Mouse (Mus musculus) myocyte (in vitro differentiated cells): ENCODE data around the gene Rdm1. TPM values are rescaled to one million over a fixed set of nuclear protein-coding genes. Genes with fewer than 3 reads are reported as not detected.
A peak's percentile ranks its signal among the peaks of the same experiment; 100 is the strongest.
"Not testable (repeated sequence)": the region's sequence is repeated elsewhere in the genome, so short reads cannot be mapped to it uniquely, and the experiment has no call there.

Experiments used
- H3K27me3 ChIP-seq: one replicate; pipeline ENCODE4 v1.6.1; 2011; ENCODE audit not compliant: control insufficient read depth, insufficient read depth, insufficient read length
- H3K36me3 ChIP-seq: one replicate; pipeline ENCODE4 v1.6.1; 2011; ENCODE audit not compliant: control insufficient read depth, insufficient read depth
- H3K4me2 ChIP-seq: one replicate; pipeline ENCODE4 v1.6.1; 2011; ENCODE audit warnings: low read depth, control low read depth
- H3K4me3 ChIP-seq: one replicate; pipeline ENCODE4 v1.5.1; 2011; ENCODE audit warnings: mild to moderate bottlenecking, control low read depth, moderate library complexity
- H3K79me2 ChIP-seq: one replicate; pipeline ENCODE4 v1.6.1; 2011; ENCODE audit not compliant: control insufficient read depth, insufficient read depth
- H3ac ChIP-seq: one replicate; pipeline ENCODE4 v1.6.1; 2011; ENCODE audit not compliant: control insufficient read depth, insufficient read length
- CEBPB ChIP-seq: IDR thresholded peaks from 2 replicates; pipeline ENCODE4 v1.6.1; 2011; ENCODE audit warnings: mild to moderate bottlenecking, moderate library complexity; ENCODE audit not compliant: poor library complexity, insufficient read depth, severe bottlenecking
- E2F4 ChIP-seq: IDR thresholded peaks from one replicate; pipeline ENCODE4 v1.6.1; 2011; ENCODE audit warnings: mild to moderate bottlenecking, control low read depth, moderate library complexity; ENCODE audit not compliant: insufficient read depth
- MAX ChIP-seq: IDR thresholded peaks from one replicate; pipeline ENCODE4 v1.6.1; 2011; ENCODE audit warnings: low read depth, mild to moderate bottlenecking, control low read depth
- MYOD1 ChIP-seq, 3 experiments: IDR thresholded peaks; one replicate each; pipeline ENCODE4 v1.6.1; 2011; ENCODE audit warnings: control low read depth in 2 of 3, low read depth in 2 of 3, mild to moderate bottlenecking in 2 of 3, moderate library complexity in 1 of 3; ENCODE audit not compliant: insufficient read length in 2 of 3, control insufficient read depth in 1 of 3
- MYOG ChIP-seq, 3 experiments: IDR thresholded peaks; one replicate each; pipeline ENCODE4 v1.6.1; 2011; ENCODE audit warnings: control low read depth in 2 of 3, low read depth in 2 of 3, mild to moderate bottlenecking in 2 of 3; ENCODE audit not compliant: insufficient read length in 2 of 3, control insufficient read depth in 1 of 3, insufficient read depth in 1 of 3
- POLR2A ChIP-seq: IDR thresholded peaks from one replicate; pipeline ENCODE4 v1.6.1; 2011; ENCODE audit warnings: low read depth, mild to moderate bottlenecking, control low read depth, moderate library complexity; ENCODE audit not compliant: insufficient read length
- POLR2AphosphoS2 ChIP-seq: IDR thresholded peaks from one replicate; pipeline ENCODE4 v1.6.1; 2011; ENCODE audit warnings: low read depth, control low read depth; ENCODE audit not compliant: insufficient read length
- REST ChIP-seq: IDR thresholded peaks from one replicate; pipeline ENCODE4 v1.6.1; 2011; ENCODE audit warnings: mild to moderate bottlenecking, control low read depth, moderate library complexity; ENCODE audit not compliant: insufficient read depth, insufficient read length
- SRF ChIP-seq: IDR thresholded peaks from one replicate; pipeline ENCODE4 v1.6.1; 2011; ENCODE audit warnings: low read depth; ENCODE audit not compliant: control insufficient read depth, insufficient read length
- TCF12 ChIP-seq: IDR thresholded peaks from one replicate; pipeline ENCODE4 v1.6.1; 2011; ENCODE audit warnings: mild to moderate bottlenecking, control low read depth; ENCODE audit not compliant: poor library complexity, insufficient read depth, severe bottlenecking
- TCF3 ChIP-seq: IDR thresholded peaks from one replicate; pipeline ENCODE4 v1.6.1; 2011; ENCODE audit warnings: low read depth, control low read depth; ENCODE audit not compliant: insufficient read length
- USF1 ChIP-seq: IDR thresholded peaks from one replicate; pipeline ENCODE4 v1.6.1; 2011; ENCODE audit warnings: low read depth, mild to moderate bottlenecking, control low read depth, moderate library complexity
- polyA plus RNA-seq: library from polyadenylated mRNA; unstranded; fragments of >200 nt; fragmentation: generic; extraction: Trizol; gene quantifications from one replicate; pipeline ENCODE4 v1.2.1, GENCODE M21; 2012; ENCODE audit warnings: missing spikeins

Gene Rdm1
- polyA plus RNA-seq = 8.5 TPM

- Histone ChIP-seq H3ac (no peak within 1 kb of the TSS), H3K4me2 (peak within 1 kb of the TSS; percentile 94), H3K4me3 (peak within 1 kb of the TSS; percentile 23), H3K79me2 (no peaks in the 10 kb centered on the region), H3K36me3 (no peaks in the 10 kb centered on the region), H3K27me3 (no peaks in the 10 kb centered on the region)
- TF ChIP-seq POLR2AphosphoS2 (peak; percentile 49), TCF3 (no peak), SRF (no peak), MAX (no peak), POLR2A (peak; percentile 53)
Measured at GRCm38 (mm10) chr11:101626995-101627856, at the start of gene Rdm1. Gene Rdm1 (plus strand): TSS chr11:101627195.

- Histone ChIP-seq H3K4me2 (no peak overlapping the region), H3K27me3 (no peaks in the 10 kb centered on the region), H3ac (no peak overlapping the region), H3K36me3 (peaks cover 28% of the 10 kb centered on the region), H3K4me3 (no peak overlapping the region), H3K79me2 (no peaks in the 10 kb centered on the region)
- TF ChIP-seq MYOD1 (IDR thresholded peaks at IDR 0.05; ENCODE audit: control insufficient read depth in 1 of 3, insufficient read length in 2 of 3, low read depth in 2 of 3) = no peak
- no peak for TF ChIP-seq MYOG (IDR thresholded peaks at IDR 0.05; ENCODE audit: control insufficient read depth in 1 of 3, insufficient read depth in 1 of 3, insufficient read length in 2 of 3, low read depth in 2 of 3)
- no peak for TF ChIP-seq SRF
- TF ChIP-seq TCF3 = no peak
- no peak for TF ChIP-seq POLR2A
- TF ChIP-seq TCF12 = no peak
- no peak for TF ChIP-seq CEBPB
- TF ChIP-seq POLR2AphosphoS2 = no peak
- TF ChIP-seq USF1 = no peak
- TF ChIP-seq MAX = no peak
- TF ChIP-seq REST = no peak
- TF ChIP-seq E2F4 = no peak
Measured at GRCm38 (mm10) chr11:101581081-101581764, 45.8 kb upstream of the Rdm1 start.

GRCm38 (mm10) chr11:101582054-101583035 lies 44.6 kb upstream of the Rdm1 start, which contains the start of gene Tmem106a:
Gene Tmem106a (plus strand): TSS chr11:101582242.
- H3K4me3 ChIP-seq = peak within 1 kb of the TSS; percentile 8
- H3ac ChIP-seq = no peak within 1 kb of the TSS
- peaks cover 17% of the 10 kb centered on the region for H3K36me3 ChIP-seq
- H3K79me2 ChIP-seq = no peaks in the 10 kb centered on the region
- TF ChIP-seq REST = no peak
- no peak for TF ChIP-seq MAX
- peak within 1 kb of the TSS; percentile 43 for H3K4me2 ChIP-seq
- H3K27me3 ChIP-seq = no peaks in the 10 kb centered on the region

GRCm38 (mm10) chr11:101583205-101583604 lies 43.8 kb upstream of the Rdm1 start:
- no peak for TF ChIP-seq POLR2A
- no peak for TF ChIP-seq POLR2AphosphoS2
- TF ChIP-seq REST = no peak
- TF ChIP-seq MAX = no peak
- no peak for TF ChIP-seq E2F4
- TF ChIP-seq USF1 = no peak
- no peaks in the 10 kb centered on the region for H3K27me3 ChIP-seq

GRCm38 (mm10) chr11:101585031-101585430 lies 42.0 kb upstream of the Rdm1 start:
- H3K79me2 ChIP-seq, H3K36me3 ChIP-seq, H3K4me3 ChIP-seq, H3K4me2 ChIP-seq, H3ac ChIP-seq, H3K27me3 ChIP-seq: not testable (repeated sequence)

More at GRCm38 (mm10) chr11:101583205-101583604, 43.8 kb upstream of the Rdm1 start:
- Histone ChIP-seq H3K4me3 (no peak overlapping the region), H3ac (no peak overlapping the region), H3K79me2 (no peaks in the 10 kb centered on the region), H3K4me2 (no peak overlapping the region), H3K36me3 (peaks cover 8% of the 10 kb centered on the region)
